Mouse (Mus musculus): ENCODE results near the gene Nol6. TPM values are rescaled to one million over a fixed set of nuclear protein-coding genes. Genes with fewer than 3 reads are reported as not detected.
A peak's percentile ranks its signal among the peaks of the same experiment; 100 is the strongest.

Gene Nol6
- polyA plus RNA-seq (2016; fragmentation: Nextera tagmentation; extraction: Ambion mirVana): 21.9 and 22.0 TPM in 2 replicates

- WGBS (ENCODE audit: insufficient replicate concordance): 2% methylated on average over 29 of the region's 29 CpGs
- peaks cover 17% of the 10 kb centered on the region for H3K4me1 ChIP-seq
- H3K27ac ChIP-seq: peak within 1 kb of the TSS; percentile 70
- H3K27me3 ChIP-seq (replicated peaks): peaks cover 2% of the 10 kb centered on the region; the same call in 1 of the 2 replicates
- peak within 1 kb of the TSS; percentile 89 for H3K4me2 ChIP-seq
- peaks cover 39% of the 10 kb centered on the region for H3K36me3 ChIP-seq
- H3K9ac ChIP-seq: peak within 1 kb of the TSS; percentile 71
- peak; percentile 99 for ATAC-seq
- no peaks in the 10 kb centered on the region for H3K9me3 ChIP-seq (replicated peaks)
- peak within 1 kb of the TSS; percentile 74 for H3K4me3 ChIP-seq
Observed at GRCm38 (mm10) chr4:41124180-41124951, at the start of gene Nol6. Gene Nol6 (minus strand): TSS chr4:41124455.

GRCm38 (mm10) chr4:41170970-41171369 lies 46.7 kb upstream of the Nol6 start:
- ATAC-seq: no peak
- no peaks in the 10 kb centered on the region for H3K9me3 ChIP-seq (replicated peaks)
- peaks cover 37% of the 10 kb centered on the region for H3K36me3 ChIP-seq
- H3K4me2 ChIP-seq: no peak overlapping the region
- H3K27ac ChIP-seq: no peak overlapping the region
- H3K27me3 ChIP-seq (replicated peaks): no peaks in the 10 kb centered on the region
- no peak overlapping the region for H3K9ac ChIP-seq
- no peak overlapping the region for H3K4me3 ChIP-seq
- 89% methylated on average over 2 of the region's 2 CpGs for WGBS (ENCODE audit: insufficient replicate concordance)
- H3K4me1 ChIP-seq: peaks cover 10% of the 10 kb centered on the region

DNA sequence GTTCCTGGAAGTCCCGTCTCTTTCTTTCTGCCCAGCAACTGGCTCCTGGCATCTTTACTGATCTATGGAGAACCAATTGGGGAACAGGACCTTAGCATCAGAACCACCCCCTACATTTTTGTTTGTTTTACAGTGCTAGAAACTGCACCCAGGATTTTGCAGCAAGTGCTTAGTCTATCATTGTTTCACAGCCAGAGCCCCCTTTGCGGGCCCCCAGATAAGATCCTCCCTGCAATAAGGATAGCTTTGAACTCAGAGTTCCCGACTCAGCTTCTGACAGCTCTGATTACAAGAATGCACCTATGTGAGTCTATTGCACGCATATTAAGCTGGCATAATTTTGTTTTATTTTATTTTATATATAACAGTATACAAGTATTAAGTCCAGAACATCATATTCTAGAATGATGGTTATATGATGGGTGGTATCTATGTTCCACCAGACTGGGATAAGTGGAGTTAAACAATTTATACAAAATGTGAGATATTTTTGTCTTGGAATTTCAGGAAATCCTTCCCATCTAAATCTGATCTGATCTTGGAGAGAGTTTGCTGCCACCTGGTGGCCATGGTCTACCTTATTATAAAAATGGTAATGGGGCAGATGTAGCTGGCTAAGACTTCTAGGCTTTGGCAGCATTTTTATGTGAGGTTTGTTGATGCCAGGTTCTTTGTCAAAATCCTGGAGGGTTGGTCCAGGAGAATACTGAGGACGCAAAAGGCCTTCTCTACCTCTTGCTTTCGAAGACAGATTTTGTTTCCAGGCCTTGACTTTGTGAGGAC lies 41.6 kb upstream of the Nol6 start:
- H3K9ac ChIP-seq: peak overlapping the region; percentile 46
- peaks cover 19% of the 10 kb centered on the region for H3K36me3 ChIP-seq
- no peak overlapping the region for H3K4me3 ChIP-seq
- H3K4me1 ChIP-seq: peaks cover 33% of the 10 kb centered on the region
- peak overlapping the region; percentile 78 for H3K27ac ChIP-seq
- 45% methylated on average over 6 of the region's 6 CpGs for WGBS (ENCODE audit: insufficient replicate concordance)
- H3K9me3 ChIP-seq (replicated peaks): no peaks in the 10 kb centered on the region
- H3K27me3 ChIP-seq (replicated peaks): no peaks in the 10 kb centered on the region
- peak; percentile 67 for ATAC-seq
- peak overlapping the region; percentile 44 for H3K4me2 ChIP-seq

GRCm38 (mm10) chr4:41164974-41165373 lies 40.7 kb upstream of the Nol6 start:
- peak overlapping the region; percentile 46 for H3K9ac ChIP-seq
- WGBS (ENCODE audit: insufficient replicate concordance): 36% methylated on average over 2 of the region's 2 CpGs
- peaks cover 19% of the 10 kb centered on the region for H3K36me3 ChIP-seq
- no peak overlapping the region for H3K4me3 ChIP-seq
- no peak for ATAC-seq
- no peaks in the 10 kb centered on the region for H3K27me3 ChIP-seq (replicated peaks)
- H3K9me3 ChIP-seq (replicated peaks): no peaks in the 10 kb centered on the region
- H3K27ac ChIP-seq: peak overlapping the region; percentile 78
- H3K4me2 ChIP-seq: peak overlapping the region; percentile 44
- H3K4me1 ChIP-seq: peaks cover 41% of the 10 kb centered on the region

DNA sequence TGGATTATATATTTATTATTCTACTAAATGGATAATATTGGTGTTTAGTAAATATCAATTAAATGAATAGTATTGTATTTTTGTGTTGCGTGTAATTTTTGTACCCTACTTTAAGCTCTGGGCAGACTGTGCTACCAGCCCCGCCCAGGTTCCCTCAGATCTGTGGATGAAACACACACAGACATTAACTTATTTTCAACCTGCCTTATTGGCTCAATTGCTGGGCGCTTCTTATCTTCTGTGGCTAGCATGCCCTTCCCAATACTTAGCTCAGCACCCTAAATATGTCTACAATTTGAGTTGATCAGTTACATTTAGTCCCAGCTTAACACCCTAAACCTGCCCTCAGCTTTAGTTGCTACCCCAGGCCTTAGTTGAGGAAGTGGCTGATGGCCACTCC lies 37.0 kb upstream of the Nol6 start:
- Histone ChIP-seq H3K4me1 (peaks cover 53% of the 10 kb centered on the region), H3K9ac (no peak overlapping the region), H3K36me3 (no peaks in the 10 kb centered on the region; the same call in 1 of the 2 replicates), H3K27ac (peak overlapping the region; percentile 15; the same call in 1 of the 2 replicates), H3K9me3 (replicated peaks) (no peaks in the 10 kb centered on the region), H3K4me3 (no peak overlapping the region), H3K4me2 (no peak overlapping the region), H3K27me3 (replicated peaks) (no peaks in the 10 kb centered on the region)
- peak; percentile 54; the same call in 1 of the 2 replicates for ATAC-seq
- 70% methylated on average over 3 of the region's 3 CpGs for WGBS (ENCODE audit: insufficient replicate concordance)

DNA sequence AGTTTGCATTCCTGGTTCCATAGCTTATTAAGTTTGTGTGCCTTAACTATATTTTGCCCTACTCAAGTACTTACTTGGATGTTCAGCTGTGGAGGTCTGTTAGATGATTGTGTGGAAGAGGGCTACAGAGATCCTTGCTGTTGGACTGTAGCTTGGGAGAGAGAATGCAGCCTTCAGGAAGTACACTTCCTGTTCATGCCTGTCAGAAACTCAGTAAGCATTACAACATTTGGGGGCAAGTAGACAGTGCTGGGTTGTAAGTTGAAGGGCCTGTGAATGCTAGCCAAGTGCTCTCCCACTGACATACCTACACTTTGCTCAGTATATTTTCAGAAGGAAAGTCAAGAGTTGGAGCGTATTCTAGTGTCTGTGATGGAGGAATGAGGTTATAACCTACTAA lies 34.0 kb upstream of the Nol6 start:
- Histone ChIP-seq H3K27ac (no peak overlapping the region), H3K9me3 (replicated peaks) (no peaks in the 10 kb centered on the region)

GRCm38 (mm10) chr4:41156961-41157360 lies 32.7 kb upstream of the Nol6 start:
- Histone ChIP-seq H3K27me3 (replicated peaks) (no peaks in the 10 kb centered on the region), H3K9ac (no peak overlapping the region), H3K4me1 (peaks cover 47% of the 10 kb centered on the region), H3K4me3 (no peak overlapping the region), H3K4me2 (no peak overlapping the region), H3K27ac (0 out of 2 replicates have a peak overlapping the region, but pooled peaks have one; percentile 20), H3K36me3 (peaks cover 4% of the 10 kb centered on the region), H3K9me3 (replicated peaks) (no peaks in the 10 kb centered on the region)
- no peak for ATAC-seq
- 72% methylated on average over 9 of the region's 9 CpGs for WGBS (ENCODE audit: insufficient replicate concordance)

More for the DNA sequence above, 34.0 kb upstream of the Nol6 start:
- H3K4me2 ChIP-seq: no peak overlapping the region
- H3K4me3 ChIP-seq: no peak overlapping the region
- WGBS (ENCODE audit: insufficient replicate concordance): 88% methylated on average over 1 of the region's 1 CpGs
- no peaks in the 10 kb centered on the region for H3K36me3 ChIP-seq
- H3K4me1 ChIP-seq: peaks cover 49% of the 10 kb centered on the region
- ATAC-seq: no peak
- H3K9ac ChIP-seq: no peak overlapping the region
- no peaks in the 10 kb centered on the region for H3K27me3 ChIP-seq (replicated peaks)

GRCm38 (mm10) chr4:41153146-41153545 lies 28.9 kb upstream of the Nol6 start:
- H3K27ac ChIP-seq: no peak overlapping the region

GRCm38 (mm10) chr4:41151186-41151585 lies 26.9 kb upstream of the Nol6 start:
- peaks cover 22% of the 10 kb centered on the region; the same call in 1 of the 2 replicates for H3K4me1 ChIP-seq
- no peak overlapping the region for H3K4me3 ChIP-seq
- peaks cover 25% of the 10 kb centered on the region for H3K36me3 ChIP-seq
- no peak for ATAC-seq
- 85% methylated on average over 7 of the region's 7 CpGs for WGBS (ENCODE audit: insufficient replicate concordance)
- H3K27me3 ChIP-seq (replicated peaks): no peaks in the 10 kb centered on the region
- H3K9me3 ChIP-seq (replicated peaks): no peaks in the 10 kb centered on the region
- H3K4me2 ChIP-seq: no peak overlapping the region
- H3K27ac ChIP-seq: no peak overlapping the region
- no peak overlapping the region for H3K9ac ChIP-seq

More at GRCm38 (mm10) chr4:41153146-41153545, 28.9 kb upstream of the Nol6 start:
- peaks cover 22% of the 10 kb centered on the region for H3K36me3 ChIP-seq
- peaks cover 32% of the 10 kb centered on the region for H3K4me1 ChIP-seq
- no peak overlapping the region for H3K4me2 ChIP-seq
- H3K27me3 ChIP-seq (replicated peaks): no peaks in the 10 kb centered on the region
- WGBS (ENCODE audit: insufficient replicate concordance): 90% methylated on average over 3 of the region's 3 CpGs
- H3K9ac ChIP-seq: no peak overlapping the region
- no peak overlapping the region for H3K4me3 ChIP-seq
- no peak for ATAC-seq
- H3K9me3 ChIP-seq (replicated peaks): no peaks in the 10 kb centered on the region

- Histone ChIP-seq H3K36me3 (peaks cover 36% of the 10 kb centered on the region), H3K4me3 (no peak overlapping the region), H3K9ac (no peak overlapping the region), H3K4me2 (no peak overlapping the region), H3K27me3 (replicated peaks) (no peaks in the 10 kb centered on the region), H3K27ac (no peak overlapping the region), H3K4me1 (peaks cover 20% of the 10 kb centered on the region; the same call in 1 of the 2 replicates), H3K9me3 (replicated peaks) (no peaks in the 10 kb centered on the region)
- no peak for ATAC-seq
- 67% methylated on average over 3 of the region's 3 CpGs for WGBS (ENCODE audit: insufficient replicate concordance)
Observed at GRCm38 (mm10) chr4:41149891-41150290, 25.6 kb upstream of the Nol6 start.

- H3K9ac ChIP-seq: no peak overlapping the region
- H3K4me1 ChIP-seq: peaks cover 36% of the 10 kb centered on the region
- no peak overlapping the region for H3K4me3 ChIP-seq
- peak overlapping the region; percentile 42; the same call in 1 of the 2 replicates for H3K27ac ChIP-seq
- peaks cover 52% of the 10 kb centered on the region for H3K36me3 ChIP-seq
- H3K27me3 ChIP-seq (replicated peaks): no peaks in the 10 kb centered on the region
- no peak overlapping the region for H3K4me2 ChIP-seq
- WGBS (ENCODE audit: insufficient replicate concordance): 81% methylated on average over 2 of the region's 2 CpGs
- no peak for ATAC-seq
- no peaks in the 10 kb centered on the region for H3K9me3 ChIP-seq (replicated peaks)
Observed at GRCm38 (mm10) chr4:41142601-41143000, 18.3 kb upstream of the Nol6 start.

All from liver, embryonic 12.5 days (tissue).